Mouse (Mus musculus) heart, adult 2 months (tissue): ENCODE results near the gene Zbtb40. TPM values are rescaled to one million over a fixed set of nuclear protein-coding genes. Genes with fewer than 3 reads are reported as not detected.

Experiments
- DNase-seq, 2 experiments: peaks; one replicate each; pipeline ENCODE4 v3.0.0; 2021
- H3K27ac ChIP-seq: fragments of 200-600 bp; 2 replicates; pipeline ENCODE4 v1.8.1; 2022
- H3K27me3 ChIP-seq: fragments of 200-500 bp; 2 replicates; pipeline ENCODE4 v1.6.1; 2012; ENCODE audit warnings: mild to moderate bottlenecking, low read length, inconsistent platforms, mixed read lengths; ENCODE audit not compliant: control insufficient read depth, insufficient read depth
- H3K36me3 ChIP-seq: fragments of 200-500 bp; 2 replicates; pipeline ENCODE4 v1.6.1; 2012; ENCODE audit warnings: low read length, inconsistent platforms; ENCODE audit not compliant: control insufficient read depth, insufficient read depth
- H3K4me1 ChIP-seq: fragments of 200-500 bp; 2 replicates; pipeline ENCODE4 v1.6.1; 2011; ENCODE audit warnings: low read length; ENCODE audit not compliant: control insufficient read depth, insufficient read depth
- H3K4me3 ChIP-seq: fragments of 200-600 bp; 2 replicates; pipeline ENCODE4 v1.8.1; 2022
- H3K79me2 ChIP-seq: fragments of 200-500 bp; replicated peaks from 2 replicates; pipeline ENCODE4 v1.6.1; 2012; ENCODE audit warnings: mild to moderate bottlenecking, inconsistent platforms, low read length, moderate library complexity, mixed read lengths; ENCODE audit not compliant: control insufficient read depth, insufficient read depth
- H3K9ac ChIP-seq: fragments of 200-500 bp; 2 replicates; pipeline ENCODE4 v1.6.1; 2012; ENCODE audit warnings: low read depth, mild to moderate bottlenecking, control low read depth, inconsistent platforms, low read length, mixed read lengths
- CTCF ChIP-seq: fragments of 200-600 bp; IDR thresholded peaks from 2 replicates; pipeline ENCODE4 v1.8.1; 2022; ENCODE audit warnings: antibody characterized with exemption, mild to moderate bottlenecking, moderate library complexity
- EP300 ChIP-seq: fragments of 200-500 bp; IDR thresholded peaks from 2 replicates; pipeline ENCODE4 v1.6.1; 2011; ENCODE audit warnings: low read depth, low read length, control low read depth; ENCODE audit not compliant: insufficient read depth
- POLR2A ChIP-seq: fragments of 200-500 bp; IDR thresholded peaks from 2 replicates; pipeline ENCODE4 v1.6.1; 2011; ENCODE audit warnings: mild to moderate bottlenecking, low read depth, low read length, control low read depth; ENCODE audit not compliant: insufficient read depth
- WGBS: fragments of 180-500 bp; shearing (Covaris S2); methylation state at CpG from one replicate; pipeline ENCODE4 v1.1.7; 2018; 5-methylcytosine and 5-hydroxymethylcytosine counted together
- intact Hi-C: fragments of 180-260 bp; cut with DNase I; formaldehyde crosslinking; loops from one replicate; pipeline ENCODE4 v1.15.1; 2025
- polyA plus RNA-seq: library from polyadenylated mRNA; depleted of rRNA; stranded (reverse); fragments of >200 nt; gene quantifications from 2 replicates; pipeline ENCODE4 v1.2.3, GENCODE M21; 2012; rRNA removed
- total RNA-seq, 2 experiments: library from RNA; stranded (reverse); gene quantifications; 2 replicates each; pipeline ENCODE4 v1.2.3; 2021

The Zbtb40 gene
- total and polyA plus RNA-seq, 3 experiments, result 5.6 to 8.0 (median 7.3) TPM

GRCm38 (mm10) chr4:136934746-136935613 lies 113.6 kb downstream of the Zbtb40 start:
- no peak for TF ChIP-seq EP300
- TF ChIP-seq POLR2A, result no peak
- TF ChIP-seq CTCF, result no peak
- DNase-seq, result no peak
- no peaks in the 10 kb centered on the region for H3K27me3 ChIP-seq
- no peaks in the 10 kb centered on the region for H3K36me3 ChIP-seq
- no peak overlapping the region for H3K9ac ChIP-seq
- H3K27ac ChIP-seq, result no peak overlapping the region
- H3K4me3 ChIP-seq, result no peak overlapping the region
- WGBS, result 27% methylated on average over 18 of the region's 18 CpGs
- H3K79me2 ChIP-seq, result no peaks in the 10 kb centered on the region
- intact Hi-C loops, result no loop called here
- H3K4me1 ChIP-seq, result no peaks in the 10 kb centered on the region; the same call in 1 of the 2 replicates

- no peaks in the 10 kb centered on the region; the same call in 1 of the 2 replicates for H3K4me1 ChIP-seq
- TF ChIP-seq EP300 (no peak), CTCF (no peak), POLR2A (no peak)
- H3K79me2 ChIP-seq, result no peaks in the 10 kb centered on the region
- intact Hi-C loops, result no loop called here
- no peaks in the 10 kb centered on the region for H3K36me3 ChIP-seq
- WGBS, result 54% methylated on average over 8 of the region's 8 CpGs
- DNase-seq, result no peak
- H3K27me3 ChIP-seq, result 0 out of 2 replicates have a peak, but pooled peaks cover 2% of the 10 kb centered on the region
- no peak overlapping the region for H3K9ac ChIP-seq
- H3K4me3 ChIP-seq, result no peak overlapping the region
- H3K27ac ChIP-seq, result no peak overlapping the region
These were observed 118.1 kb downstream of the Zbtb40 start for GRCm38 (mm10) chr4:136930474-136930873.

Other genes starting within 250 kb of the Zbtb40 start
- gene Ephb2, start 212.8 kb downstream of the Zbtb40 start, total RNA-seq, result under 1 TPM; 0.73 to 0.77 TPM
- gene Ephb2, start 212.8 kb downstream of the Zbtb40 start, polyA plus RNA-seq, result 0.96 and 1.2 TPM in 2 replicates
- gene C1qb, start 162.6 kb downstream of the Zbtb40 start, total RNA-seq, result 10 to 100 TPM; 52.8 to 54.8 TPM
- 70.8 and 74.0 TPM in 2 replicates for gene C1qb, start 162.6 kb downstream of the Zbtb40 start, polyA plus RNA-seq
- 10 to 100 TPM; 39.6 to 41.5 TPM for gene C1qc, start 155.7 kb downstream of the Zbtb40 start, total RNA-seq
- gene C1qc, start 155.7 kb downstream of the Zbtb40 start, polyA plus RNA-seq, result 57.0 and 63.2 TPM in 2 replicates
- 10 to 100 TPM; 49.3 to 51.0 TPM for gene C1qa, start 150.0 kb downstream of the Zbtb40 start, total RNA-seq
- gene C1qa, start 150.0 kb downstream of the Zbtb40 start, polyA plus RNA-seq, result 46.8 and 50.2 TPM in 2 replicates
- gene Epha8, start 92.0 kb downstream of the Zbtb40 start, total RNA-seq, result not detected
- 0.08 TPM in 1 of 2 replicates, not detected in the other for gene Epha8, start 92.0 kb downstream of the Zbtb40 start, polyA plus RNA-seq
- under 1 TPM; 0.23 to 0.25 TPM for gene Wnt4, start 228.7 kb upstream of the Zbtb40 start, total RNA-seq
- 0.26 and 0.47 TPM in 2 replicates for gene Wnt4, start 228.7 kb upstream of the Zbtb40 start, polyA plus RNA-seq